Mouse (Mus musculus) testis, adult 2 months (tissue): ENCODE data around the gene Clec4g.

Experiments used
- CTCF ChIP-seq: fragments of 200-500 bp; IDR thresholded peaks from 2 replicates; pipeline ENCODE4 v1.5.1; 2012; ENCODE audit warnings: low read depth, mild to moderate bottlenecking, inconsistent platforms, low read length, moderate library complexity; ENCODE audit not compliant: control insufficient read depth, insufficient read depth, insufficient replicate concordance
- POLR2A ChIP-seq: fragments of 200-500 bp; IDR thresholded peaks from 2 replicates; pipeline ENCODE4 v1.6.1; 2012; ENCODE audit warnings: low read depth, mild to moderate bottlenecking, inconsistent platforms, low read length, moderate library complexity; ENCODE audit not compliant: control insufficient read depth

DNA sequence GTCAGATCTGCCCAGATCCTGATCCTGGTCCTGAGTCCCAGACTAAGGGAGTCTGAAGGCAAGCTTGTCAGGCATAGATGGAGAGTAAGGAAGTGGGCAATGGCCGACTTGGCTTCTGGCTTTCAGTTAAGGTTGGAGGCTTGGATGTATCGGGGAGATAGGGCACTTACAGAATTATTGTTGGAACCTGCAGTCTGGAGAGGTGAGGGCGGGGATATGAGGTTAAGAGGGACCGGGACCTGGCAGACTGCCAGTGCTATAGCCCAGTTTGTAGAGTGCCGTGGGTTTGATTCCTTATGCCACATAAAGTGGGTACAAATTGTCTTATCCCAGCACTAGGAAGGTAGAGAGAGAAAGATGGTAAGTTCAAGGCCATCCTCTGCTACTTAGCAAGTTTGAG lies 40.8 kb downstream of the Clec4g start:
- no peak for TF ChIP-seq POLR2A
- TF ChIP-seq CTCF: no peak
